In the genomic region with DNA sequence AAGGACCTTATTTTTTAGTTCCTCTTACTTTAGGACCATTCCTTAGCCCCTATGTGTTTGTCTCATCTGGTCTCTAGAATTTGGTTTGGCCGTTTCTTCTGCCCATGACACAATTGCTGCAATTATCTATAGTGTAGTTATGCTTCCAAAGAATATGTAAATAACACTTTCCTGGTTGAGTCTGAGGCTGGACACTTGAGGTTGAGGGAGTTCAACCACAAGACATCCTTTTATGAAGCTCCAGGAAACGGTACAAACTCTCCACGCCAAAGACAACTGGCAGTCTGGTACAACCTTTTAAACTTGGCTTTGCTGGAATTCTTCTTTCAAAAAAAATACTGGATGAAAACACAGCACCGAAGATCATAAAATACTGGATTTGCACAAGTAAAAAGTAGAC, we compare ENCODE assay signal across 16 mouse cellular contexts.
"Had no signal": no experiment of that assay in that cellular context is flagged by ENCODE, and none has a peak within 500 bp of the region (broad histone marks: within the 10 kb centered on the region; RNA-seq: fewer than 3 reads in every experiment).

No protein-coding gene starts in this region.

- H3K27ac ChIP-seq: neural tube, embryonic 13.5 days; neural tube, embryonic 15.5 days; stomach, embryonic 15.5 days; stomach, postnatal 0 days had no signal

- H3K9ac ChIP-seq: neural tube, embryonic 13.5 days; neural tube, embryonic 15.5 days; stomach, embryonic 15.5 days had no signal

- H3K9me3 ChIP-seq: neural tube, embryonic 13.5 days; neural tube, embryonic 15.5 days; stomach, embryonic 15.5 days had no signal

- H3K36me3 ChIP-seq: neural tube, embryonic 13.5 days; neural tube, embryonic 15.5 days; stomach, embryonic 15.5 days had no signal

- H3K27me3 ChIP-seq: neural tube, embryonic 13.5 days; neural tube, embryonic 15.5 days; stomach, embryonic 15.5 days had no signal

- H3K4me2 ChIP-seq: neural tube, embryonic 13.5 days; neural tube, embryonic 15.5 days; stomach, embryonic 15.5 days had no signal

- H3K4me3 ChIP-seq: neural tube, embryonic 13.5 days; neural tube, embryonic 15.5 days; stomach, embryonic 15.5 days had no signal

- DNase-seq: retina, postnatal 1 day; right cerebral cortex, adult 18-20 months; right cerebral cortex, postnatal 14 days; right cerebral cortex, postnatal 25 days; right cerebral cortex, postnatal 4 days; spleen, adult 18-20 months; thymus, adult 18-20 months; thymus, adult 2 months; thymus, postnatal 14 days; thymus, postnatal 25 days; thymus, postnatal 36 days; thymus, postnatal 4 days had no signal

- H3K4me1 ChIP-seq: neural tube, embryonic 13.5 days; neural tube, embryonic 15.5 days had no signal
